Mouse (Mus musculus) hindbrain, postnatal 0 days (tissue): Measurements from ENCODE around the gene Zfp775. TPM values are rescaled to one million over a fixed set of nuclear protein-coding genes. Genes with fewer than 3 reads are reported as not detected.
"Not testable (repeated sequence)": the region's sequence is repeated elsewhere in the genome, so short reads cannot be mapped to it uniquely, and the experiment has no call there.

Experiments
- ATAC-seq: fragments of 200-750 bp; cut with Nextera tagmentation; 2 replicates; pipeline ENCODE4 v1.8.0; 2017; ENCODE audit warnings: mild to moderate bottlenecking, moderate TSS enrichment, moderate library complexity
- DNase-seq: peaks from one replicate; pipeline ENCODE4 v3.0.0-alpha.2; 2015; ENCODE audit warnings: low spot score
- H3K27ac ChIP-seq: fragments of 300-500 bp; sonication (generic); 2 replicates; pipeline ENCODE4 v1.5.1; 2014; ENCODE audit warnings: mild to moderate bottlenecking
- H3K27me3 ChIP-seq: fragments of 300-500 bp; sonication (generic); 2 replicates; pipeline ENCODE4 v1.6.1; 2014; ENCODE audit warnings: low read length, mixed read lengths; ENCODE audit not compliant: insufficient read depth
- H3K36me3 ChIP-seq: fragments of 300-500 bp; sonication (generic); 2 replicates; pipeline ENCODE4 v1.6.1; 2014; ENCODE audit warnings: low read length, mixed read lengths; ENCODE audit not compliant: insufficient read depth
- H3K4me1 ChIP-seq: fragments of 300-500 bp; sonication (generic); 2 replicates; pipeline ENCODE4 v1.6.1; 2014; ENCODE audit warnings: antibody characterized with exemption, low read length, mixed read lengths; ENCODE audit not compliant: insufficient read depth
- H3K4me2 ChIP-seq: fragments of 300-500 bp; sonication (generic); 2 replicates; pipeline ENCODE4 v1.6.1; 2014; ENCODE audit warnings: low read depth, mild to moderate bottlenecking, low read length, moderate library complexity, mixed read lengths
- H3K4me3 ChIP-seq: fragments of 300-500 bp; sonication (generic); 2 replicates; pipeline ENCODE4 v1.5.1; 2014; ENCODE audit warnings: low read length
- H3K9ac ChIP-seq: fragments of 300-500 bp; sonication (generic); replicated peaks from 2 replicates; pipeline ENCODE4 v1.6.1; 2014; ENCODE audit warnings: mild to moderate bottlenecking, low read length, moderate library complexity, mixed read lengths
- H3K9me3 ChIP-seq: fragments of 300-500 bp; sonication (generic); 2 replicates; pipeline ENCODE4 v1.6.1; 2016; ENCODE audit warnings: low read length, mixed read lengths
- CTCF ChIP-seq: IDR thresholded peaks from 2 replicates; pipeline ENCODE4 v1.5.1; 2016; ENCODE audit warnings: antibody characterized with exemption, control low read depth, low read depth
- WGBS: fragments of 180-500 bp; shearing (Covaris S2); extraction: QIAGEN DNeasy Blood & Tissue Kit; methylation state at CpG from one replicate; pipeline ENCODE4 v1.1.7; 2014; 5-methylcytosine and 5-hydroxymethylcytosine counted together
- polyA plus RNA-seq: library from polyadenylated mRNA; unstranded; fragments of >200 nt; fragmentation: Nextera tagmentation; extraction: Ambion mirVana; gene quantifications from 2 replicates; pipeline ENCODE4 v1.2.1, GENCODE M21; 2015
- total RNA-seq: library from RNA; depleted of rRNA; stranded (reverse); fragments of >200 nt; gene quantifications from 2 replicates; pipeline ENCODE4 v1.2.3, GENCODE M21; 2014

Zfp775 gene
- total and polyA plus RNA-seq, 2 experiments from 2014 or later: 8.8 to 11.6 TPM

DNA sequence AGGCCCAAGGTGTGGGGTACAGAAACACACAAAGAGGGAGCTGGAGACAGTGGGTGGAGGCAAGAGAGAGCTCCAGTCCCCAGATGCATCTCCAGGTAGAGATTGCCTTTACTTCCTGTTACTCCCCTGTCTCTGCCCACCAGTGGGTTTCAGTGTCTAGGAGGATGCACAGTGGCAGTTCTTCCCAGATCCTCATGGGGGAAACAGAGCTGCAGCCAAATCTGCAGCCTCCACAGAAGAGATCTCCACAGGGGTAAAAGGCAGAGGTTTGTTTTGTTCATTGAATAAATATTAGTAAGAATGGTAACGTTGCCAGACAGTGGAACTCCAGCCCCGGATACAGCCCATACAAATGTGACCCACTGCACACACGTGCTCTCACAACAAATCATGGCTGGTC lies 8.8 kb downstream of the Zfp775 start:
- no peaks in the 10 kb centered on the region for H3K27me3 ChIP-seq
- no peak overlapping the region for H3K4me3 ChIP-seq
- WGBS: 62% methylated on average over 3 of the region's 3 CpGs
- no peak overlapping the region for H3K4me2 ChIP-seq
- H3K9me3 ChIP-seq: no peaks in the 10 kb centered on the region
- H3K9ac ChIP-seq: no peak overlapping the region
- no peak for DNase-seq
- ATAC-seq: no peak
- peak; percentile 35 for TF ChIP-seq CTCF
- H3K27ac ChIP-seq: no peak overlapping the region
- H3K4me1 ChIP-seq: no peaks in the 10 kb centered on the region
- peaks cover 8% of the 10 kb centered on the region; the same call in 1 of the 2 replicates for H3K36me3 ChIP-seq

DNA sequence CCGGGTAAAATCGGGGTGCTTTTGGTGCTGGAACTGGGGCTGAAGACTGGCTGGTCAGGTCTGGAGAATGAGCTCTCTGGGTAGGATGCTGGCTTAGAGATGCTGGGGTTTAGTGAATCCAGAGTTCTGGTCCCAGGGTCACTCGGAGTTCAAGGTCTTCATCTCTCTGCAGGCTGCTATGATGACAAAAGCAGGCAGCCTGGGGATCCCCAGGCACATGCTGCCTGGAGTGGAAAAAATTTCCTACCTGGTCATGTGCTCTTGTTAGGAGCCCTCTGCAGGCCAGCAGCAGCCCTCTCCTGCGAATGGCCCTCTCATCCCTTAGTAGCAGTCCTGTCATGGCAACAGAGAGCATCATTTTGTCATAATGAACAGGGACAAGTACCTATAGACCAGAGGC lies 11.6 kb downstream of the Zfp775 start:
- Histone ChIP-seq H3K27me3 (no peaks in the 10 kb centered on the region), H3K9ac (no peak overlapping the region), H3K27ac (no peak overlapping the region), H3K36me3 (peaks cover 8% of the 10 kb centered on the region; the same call in 1 of the 2 replicates), H3K4me3 (no peak overlapping the region), H3K9me3 (no peaks in the 10 kb centered on the region), H3K4me1 (no peaks in the 10 kb centered on the region), H3K4me2 (no peak overlapping the region)
- no peak for DNase-seq
- 88% methylated on average over 4 of the region's 4 CpGs for WGBS
- ATAC-seq: no peak
- TF ChIP-seq CTCF: no peak

DNA sequence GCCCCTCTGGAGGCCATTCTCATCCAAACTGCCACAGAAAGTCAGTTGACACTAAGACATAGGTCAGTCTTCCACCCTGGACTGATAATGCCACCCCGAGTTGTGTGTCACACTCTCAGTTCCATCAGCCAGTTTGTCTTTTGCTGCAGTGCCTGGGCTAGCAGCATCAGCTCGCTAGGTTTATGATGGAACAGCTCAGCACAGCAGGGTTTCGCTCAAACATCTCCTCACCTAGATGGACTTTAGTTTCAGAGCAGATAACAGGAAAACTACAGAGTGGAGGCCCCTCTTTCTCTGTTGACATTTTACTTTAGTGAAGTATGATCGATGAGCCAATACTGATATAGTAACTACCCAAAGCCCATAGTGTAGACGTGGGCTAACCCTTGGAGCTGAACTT lies 12.9 kb downstream of the Zfp775 start:
- Histone ChIP-seq H3K4me3 (no peak overlapping the region), H3K9ac (no peak overlapping the region), H3K36me3 (peaks cover 17% of the 10 kb centered on the region), H3K9me3 (no peaks in the 10 kb centered on the region), H3K4me2 (no peak overlapping the region), H3K4me1 (no peaks in the 10 kb centered on the region), H3K27me3 (no peaks in the 10 kb centered on the region), H3K27ac (no peak overlapping the region)
- TF ChIP-seq CTCF: no peak
- WGBS: 95% methylated on average over 5 of the region's 5 CpGs
- ATAC-seq (no peak), DNase-seq (no peak)

DNA sequence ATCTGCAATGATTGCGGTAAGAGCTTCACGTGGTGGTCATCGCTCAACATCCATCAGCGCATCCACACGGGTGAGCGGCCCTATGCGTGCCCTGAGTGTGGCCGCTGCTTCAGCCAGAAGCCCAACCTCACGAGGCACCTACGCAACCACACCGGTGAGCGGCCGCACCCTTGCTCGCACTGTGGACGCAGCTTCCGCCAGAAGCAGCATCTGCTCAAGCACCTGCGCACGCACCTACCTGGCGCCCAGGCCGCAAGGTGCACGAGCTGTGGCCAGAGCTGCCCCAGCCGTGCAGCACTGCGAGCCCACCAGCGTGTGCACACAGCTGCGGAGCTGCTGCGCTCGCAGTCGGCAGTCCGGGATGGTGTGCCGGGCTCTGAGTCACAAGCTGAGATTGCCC lies 18.2 kb downstream of the Zfp775 start:
- no peak overlapping the region for H3K4me3 ChIP-seq
- H3K9ac ChIP-seq: no peak overlapping the region
- H3K36me3 ChIP-seq: peaks cover 21% of the 10 kb centered on the region
- H3K4me1 ChIP-seq: no peaks in the 10 kb centered on the region
- TF ChIP-seq CTCF: no peak
- no peak overlapping the region for H3K4me2 ChIP-seq
- no peaks in the 10 kb centered on the region for H3K9me3 ChIP-seq
- H3K27ac ChIP-seq: no peak overlapping the region
- ATAC-seq: no peak
- no peaks in the 10 kb centered on the region for H3K27me3 ChIP-seq
- WGBS: 96% methylated on average over 30 of the region's 30 CpGs
- no peak for DNase-seq

DNA sequence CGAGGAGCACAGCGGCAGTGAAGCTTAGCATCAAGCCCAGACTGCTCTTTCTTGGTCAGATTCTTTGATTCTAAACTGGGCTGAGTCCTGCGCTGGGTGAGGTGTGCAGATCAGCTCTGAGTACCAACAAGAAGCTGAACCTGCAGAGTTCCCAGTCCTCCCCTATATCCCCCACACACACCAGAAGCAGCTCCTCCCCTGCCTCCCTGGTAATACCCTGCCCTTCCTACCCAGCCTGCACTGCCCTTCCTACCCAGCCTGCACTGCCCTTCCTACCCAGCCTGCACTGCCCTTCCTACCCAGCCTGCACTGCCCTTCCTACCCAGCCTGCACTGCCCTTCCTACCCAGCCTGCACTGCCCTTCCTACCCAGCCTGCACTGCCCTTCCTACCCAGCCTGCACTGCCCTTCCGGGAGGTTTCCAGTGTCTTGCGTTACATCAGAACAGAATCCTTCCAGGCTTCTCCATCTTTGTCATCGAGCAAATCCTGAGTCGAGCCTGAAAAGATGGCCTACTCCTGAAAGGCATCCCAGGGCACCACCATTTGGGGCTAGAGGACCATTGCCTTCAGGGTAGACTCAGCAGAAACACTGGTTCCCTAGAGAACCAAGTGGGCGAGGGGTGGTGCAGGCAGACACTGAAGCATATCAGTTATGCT lies 20.5 kb downstream of the Zfp775 start:
- H3K4me2 ChIP-seq, H3K27ac ChIP-seq, H3K4me1 ChIP-seq, H3K27me3 ChIP-seq, ATAC-seq, H3K4me3 ChIP-seq, H3K9ac ChIP-seq, H3K9me3 ChIP-seq, DNase-seq: not testable (repeated sequence)
- H3K36me3 ChIP-seq: peaks cover 21% of the 10 kb centered on the region
- WGBS: 87% methylated on average over 8 of the region's 8 CpGs

DNA sequence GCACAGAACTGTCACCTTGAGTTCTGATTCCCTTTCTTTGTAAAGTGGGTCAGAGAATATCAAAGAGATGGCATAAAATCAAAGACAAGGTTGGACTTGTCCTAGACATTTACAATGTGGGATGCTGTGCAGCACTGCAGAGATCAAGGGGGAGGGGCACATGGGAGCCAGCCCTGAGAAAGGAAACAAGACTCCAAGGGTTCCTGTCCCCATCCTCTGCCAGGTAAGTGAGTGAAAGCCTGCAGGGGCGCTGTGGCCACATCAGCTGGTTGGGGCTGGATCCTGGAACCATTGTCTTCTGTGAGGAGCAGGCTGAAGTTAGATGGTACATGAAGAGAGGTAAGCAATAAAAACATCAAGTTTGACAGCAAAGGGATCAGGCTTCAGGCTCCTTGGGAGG lies 21.6 kb downstream of the Zfp775 start:
- Histone ChIP-seq H3K4me3 (no peak overlapping the region), H3K27ac (no peak overlapping the region), H3K36me3 (peaks cover 21% of the 10 kb centered on the region), H3K9ac (no peak overlapping the region), H3K4me1 (peaks cover 8% of the 10 kb centered on the region; the same call in 1 of the 2 replicates), H3K4me2 (no peak overlapping the region), H3K27me3 (no peaks in the 10 kb centered on the region), H3K9me3 (no peaks in the 10 kb centered on the region)
- TF ChIP-seq CTCF: peak; percentile 38; the same call in 1 of the 2 replicates
- ATAC-seq (no peak), DNase-seq (no peak)
- 38% methylated on average over 1 of the region's 1 CpGs for WGBS

DNA sequence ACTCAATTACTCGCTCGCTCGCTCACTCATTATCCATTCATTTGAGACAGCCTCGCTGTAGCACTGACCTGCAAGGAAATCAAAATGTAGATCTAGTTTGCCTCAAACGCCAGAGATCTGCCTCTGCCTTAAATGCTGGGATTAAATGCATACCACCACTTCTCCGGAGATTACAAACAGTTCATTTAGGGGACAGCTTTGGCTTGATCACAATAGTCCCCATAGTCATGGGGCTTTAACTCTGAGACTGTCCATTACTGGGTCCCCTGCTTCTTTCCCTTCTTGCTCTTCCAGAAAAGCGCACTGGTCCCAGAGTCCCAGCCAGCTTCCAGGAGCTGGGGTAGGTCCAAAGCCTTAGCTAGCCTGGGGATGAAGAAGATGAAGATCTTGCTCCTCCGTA lies 24.6 kb downstream of the Zfp775 start, which contains the start of gene AI854703:
AI854703 (plus strand) TSS at position 301 of the 400 bp plus-strand sequence.
- Histone ChIP-seq H3K27me3 (no peaks in the 10 kb centered on the region), H3K36me3 (no peaks in the 10 kb centered on the region), H3K4me3 (peak within 1 kb of the TSS; percentile 54), H3K4me1 (peaks cover 8% of the 10 kb centered on the region), H3K4me2 (peak within 1 kb of the TSS; percentile 85), H3K27ac (peak within 1 kb of the TSS; percentile 58; the same call in 1 of the 2 replicates), H3K9me3 (no peaks in the 10 kb centered on the region), H3K9ac (peak within 1 kb of the TSS; percentile 56)
- no peak for DNase-seq
- ATAC-seq: 0 out of 2 replicates have a peak, but pooled peaks have one; percentile 2
- 24% methylated on average over 8 of the region's 8 CpGs for WGBS
- no peak for TF ChIP-seq CTCF
